Mouse (Mus musculus) heart, embryonic 11.5 days (tissue): ENCODE measurements around the gene Jph2. TPM values are rescaled to one million over a fixed set of nuclear protein-coding genes. Genes with fewer than 3 reads are reported as not detected.
A peak's percentile ranks its signal among the peaks of the same experiment; 100 is the strongest.

Experiments
- ATAC-seq: fragments of 200-750 bp; cut with Nextera tagmentation; replicated peaks from 2 replicates; pipeline ENCODE4 v1.8.0; 2017; ENCODE audit warnings: moderate library complexity; ENCODE audit not compliant: insufficient number of reproducible peaks, low FRiP score, low TSS enrichment
- H3K27ac ChIP-seq: fragments of 300-500 bp; sonication (generic); 2 replicates; pipeline ENCODE4 v1.5.1; 2014; ENCODE audit warnings: mild to moderate bottlenecking, low read depth, low read length
- H3K27me3 ChIP-seq: fragments of 300-500 bp; sonication (generic); 2 replicates; pipeline ENCODE4 v1.6.1; 2014; ENCODE audit warnings: mild to moderate bottlenecking, low read length, mixed read lengths; ENCODE audit not compliant: control insufficient read depth, insufficient read depth
- H3K36me3 ChIP-seq: fragments of 300-500 bp; sonication (generic); 2 replicates; pipeline ENCODE4 v1.6.1; 2014; ENCODE audit warnings: mild to moderate bottlenecking, low read length, moderate library complexity, mixed read lengths; ENCODE audit not compliant: control insufficient read depth, insufficient read depth
- H3K4me1 ChIP-seq: fragments of 300-500 bp; sonication (generic); 2 replicates; pipeline ENCODE4 v1.6.1; 2014; ENCODE audit warnings: low read length; ENCODE audit not compliant: control insufficient read depth, insufficient read depth
- H3K4me2 ChIP-seq: fragments of 300-500 bp; sonication (generic); 2 replicates; pipeline ENCODE4 v1.6.1; 2014; ENCODE audit warnings: mild to moderate bottlenecking, moderate library complexity
- H3K4me3 ChIP-seq: fragments of 300-500 bp; sonication (generic); 2 replicates; pipeline ENCODE4 v1.5.1; 2014; ENCODE audit warnings: low read depth, low read length
- H3K9ac ChIP-seq: fragments of 300-500 bp; sonication (generic); 2 replicates; pipeline ENCODE4 v1.6.1; 2014; ENCODE audit warnings: mild to moderate bottlenecking, low read depth, low read length, moderate library complexity
- H3K9me3 ChIP-seq: fragments of 300-500 bp; sonication (generic); replicated peaks from 2 replicates; pipeline ENCODE4 v1.6.1; 2016; ENCODE audit warnings: low read length; ENCODE audit not compliant: control insufficient read depth
- WGBS: fragments of 180-500 bp; shearing (Covaris S2); extraction: QIAGEN DNeasy Blood & Tissue Kit; methylation state at CpG from one replicate; pipeline ENCODE4 v1.1.7; 2014; ENCODE audit not compliant: insufficient replicate concordance; 5-methylcytosine and 5-hydroxymethylcytosine counted together
- polyA plus RNA-seq: library from polyadenylated mRNA; unstranded; fragments of >200 nt; fragmentation: Nextera tagmentation; extraction: Ambion mirVana; gene quantifications from 2 replicates; pipeline ENCODE4 v1.2.1, GENCODE M21; 2014

The Jph2 gene
- polyA plus RNA-seq, 1 experiment from 2014 or later: 19.5 TPM

DNA sequence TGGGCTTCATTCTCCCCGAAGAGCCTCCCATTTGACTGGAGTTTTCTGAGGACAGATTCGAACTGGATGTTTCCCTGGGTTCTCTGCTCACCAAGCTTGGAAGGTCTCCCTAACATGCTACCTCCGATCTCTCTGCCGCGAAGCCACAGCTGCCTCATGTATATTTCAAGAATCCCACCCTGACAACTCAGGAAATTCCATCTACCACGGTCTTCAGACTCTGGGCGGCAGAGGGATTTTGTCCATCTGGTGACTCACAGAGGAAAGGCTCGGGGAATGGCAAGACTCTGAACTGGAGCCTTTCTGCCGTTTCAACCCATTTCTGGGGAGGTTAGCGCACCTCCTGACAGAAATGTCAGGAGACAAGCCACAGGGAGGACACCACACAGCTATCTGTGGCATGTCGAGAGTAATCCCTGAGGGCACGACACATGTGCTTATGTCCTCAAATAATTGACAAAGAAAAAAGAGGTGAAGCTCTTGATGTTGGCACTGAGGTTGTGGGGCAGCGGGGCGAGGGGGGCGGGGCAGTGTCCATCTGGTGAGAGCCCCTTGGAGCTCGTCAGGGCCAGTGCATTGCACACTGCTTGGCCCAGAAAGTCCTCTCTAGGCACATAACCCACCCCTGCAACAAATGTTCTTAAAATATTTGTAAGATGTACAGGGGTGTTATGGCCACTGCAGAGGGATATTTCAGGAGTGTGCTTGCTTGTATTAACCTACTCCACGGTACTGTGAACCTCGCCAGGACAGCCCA lies 32.8 kb downstream of the Jph2 start:
- 41% methylated on average over 18 of the region's 18 CpGs for WGBS
- Histone ChIP-seq H3K4me3 (no peak overlapping the region), H3K4me1 (peaks cover 59% of the 10 kb centered on the region), H3K9me3 (no peaks in the 10 kb centered on the region), H3K9ac (peak overlapping the region; percentile 56), H3K36me3 (peaks cover 2% of the 10 kb centered on the region; the same call in 1 of the 2 replicates), H3K27ac (peak overlapping the region; percentile 94), H3K4me2 (peak overlapping the region; percentile 27; the same call in 1 of the 2 replicates), H3K27me3 (no peaks in the 10 kb centered on the region)
- ATAC-seq: no peak

DNA sequence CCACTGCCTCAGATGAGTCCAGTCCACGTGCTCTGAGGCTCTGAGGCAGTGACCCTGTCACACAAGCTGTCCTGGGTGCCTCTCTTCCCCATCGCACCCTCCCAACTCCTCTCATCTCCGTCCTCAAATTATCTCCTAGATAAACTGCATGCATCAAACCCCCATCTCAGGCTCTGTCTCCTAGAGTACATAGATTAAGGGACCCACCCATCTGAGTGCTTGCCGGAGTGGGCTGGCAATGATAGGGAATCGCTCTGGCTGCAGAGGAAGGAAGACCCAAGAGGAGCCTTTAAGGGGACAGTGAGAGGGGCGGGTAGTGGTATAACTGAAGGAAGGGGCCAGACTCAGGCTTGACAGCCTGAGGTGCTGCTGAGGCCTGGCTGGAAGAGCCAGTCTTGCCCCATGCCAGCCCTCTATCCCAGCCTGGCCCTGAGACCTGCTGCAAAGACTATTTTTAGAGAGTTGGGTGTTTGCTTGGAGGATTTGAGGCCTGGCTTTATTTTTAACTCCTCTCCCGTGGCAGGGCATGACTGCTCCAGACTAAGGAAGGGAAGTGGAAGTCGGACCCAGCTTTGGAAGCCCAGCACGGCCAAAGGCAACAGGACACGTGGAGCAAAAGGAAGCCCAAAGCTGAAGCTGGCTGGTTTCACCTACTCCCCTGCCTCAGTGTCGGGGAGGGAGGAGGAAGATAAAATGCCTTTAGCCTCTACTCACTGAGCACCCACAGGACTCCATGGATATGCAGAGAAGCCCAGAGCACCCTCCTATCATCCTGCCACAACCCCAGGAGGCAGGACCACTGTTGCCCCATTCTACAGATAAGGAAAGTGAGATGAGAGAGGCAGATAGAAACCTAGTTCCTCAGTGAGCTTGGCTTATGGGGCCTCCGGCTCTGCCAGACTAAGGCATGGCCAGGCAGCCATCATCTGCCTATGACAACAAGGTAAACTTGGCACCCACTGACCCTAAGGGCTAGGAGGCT lies 34.6 kb downstream of the Jph2 start:
- Histone ChIP-seq H3K4me1 (peaks cover 67% of the 10 kb centered on the region), H3K36me3 (peaks cover 2% of the 10 kb centered on the region; the same call in 1 of the 2 replicates), H3K4me3 (no peak overlapping the region), H3K9me3 (no peaks in the 10 kb centered on the region), H3K27ac (peak overlapping the region; percentile 94), H3K9ac (peak overlapping the region; percentile 62), H3K27me3 (no peaks in the 10 kb centered on the region), H3K4me2 (peak overlapping the region; percentile 51)
- peak; percentile 53; the same call in 1 of the 2 replicates for ATAC-seq
- 28% methylated on average over 12 of the region's 12 CpGs for WGBS

DNA sequence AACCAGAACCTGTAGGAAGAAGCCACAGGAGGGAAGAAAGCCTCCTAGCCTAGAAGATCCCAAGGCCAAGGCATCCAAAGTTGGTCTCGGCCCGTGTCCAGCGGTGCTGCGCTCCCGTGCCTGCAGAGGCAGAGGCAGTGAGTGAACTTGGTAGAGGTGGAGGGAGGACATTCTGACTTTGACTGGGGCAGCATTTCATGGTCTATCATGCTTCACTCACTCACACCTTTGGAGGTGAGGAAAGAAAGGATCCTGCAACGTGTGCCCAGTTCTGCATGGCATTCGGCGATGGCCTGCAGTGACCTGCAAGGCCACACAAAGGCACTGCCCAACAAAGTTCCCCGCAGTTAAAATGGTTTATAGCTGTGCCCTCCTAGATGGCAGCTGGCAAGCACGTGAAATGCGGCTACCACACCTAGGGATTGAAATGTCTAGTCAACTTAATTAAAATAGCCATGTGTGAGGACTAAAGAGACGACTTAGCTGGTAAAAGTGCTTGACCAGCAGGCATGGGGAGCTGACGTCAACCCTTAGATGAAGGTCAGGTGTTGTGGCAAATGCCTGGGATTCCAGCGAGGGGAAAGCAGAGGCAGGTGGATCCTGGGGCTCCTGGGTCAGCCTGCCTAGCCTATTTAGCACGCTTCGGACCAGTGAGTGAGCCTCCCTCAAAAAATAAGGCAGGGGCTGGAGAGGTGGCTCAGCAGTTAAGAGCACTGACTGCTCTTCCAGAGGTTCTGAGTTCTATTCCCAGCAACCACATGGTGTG lies 36.8 kb downstream of the Jph2 start:
- WGBS: 56% methylated on average over 16 of the region's 16 CpGs

DNA sequence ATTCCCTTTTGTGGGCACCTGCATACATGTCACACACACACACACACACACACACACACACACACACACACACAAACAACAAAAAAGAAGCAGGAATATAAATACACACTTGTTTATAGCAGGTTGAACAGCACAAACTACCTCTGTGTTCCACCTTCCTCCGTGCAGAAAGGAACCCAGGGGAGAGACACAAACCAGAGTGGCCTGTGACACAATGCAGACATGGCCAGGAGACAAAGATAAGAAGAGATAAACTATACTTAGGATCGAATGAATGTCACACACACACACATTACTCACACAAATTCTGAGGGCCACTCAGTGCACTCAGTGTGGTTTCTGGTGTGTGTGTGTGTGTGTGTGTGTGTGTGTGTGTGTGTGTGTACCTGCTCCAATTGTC lies 38.5 kb downstream of the Jph2 start:
- no peaks in the 10 kb centered on the region for H3K27me3 ChIP-seq
- 5% methylated on average over 2 of the region's 2 CpGs for WGBS
- H3K36me3 ChIP-seq: peaks cover 2% of the 10 kb centered on the region; the same call in 1 of the 2 replicates
- H3K9ac ChIP-seq: peak overlapping the region; percentile 34; the same call in 1 of the 2 replicates
- H3K4me3 ChIP-seq: no peak overlapping the region
- H3K4me1 ChIP-seq: peaks cover 73% of the 10 kb centered on the region
- no peaks in the 10 kb centered on the region for H3K9me3 ChIP-seq
- H3K27ac ChIP-seq: peak overlapping the region; percentile 94
- peak overlapping the region; percentile 25 for H3K4me2 ChIP-seq
- no peak for ATAC-seq

More for the DNA sequence above, 36.8 kb downstream of the Jph2 start:
- Histone ChIP-seq H3K9ac (0 out of 2 replicates have a peak overlapping the region, but pooled peaks have one; percentile 35), H3K4me2 (no peak overlapping the region), H3K4me1 (peaks cover 77% of the 10 kb centered on the region), H3K4me3 (no peak overlapping the region), H3K27me3 (no peaks in the 10 kb centered on the region), H3K9me3 (no peaks in the 10 kb centered on the region), H3K27ac (peak overlapping the region; percentile 94), H3K36me3 (peaks cover 2% of the 10 kb centered on the region; the same call in 1 of the 2 replicates)
- no peak for ATAC-seq

DNA sequence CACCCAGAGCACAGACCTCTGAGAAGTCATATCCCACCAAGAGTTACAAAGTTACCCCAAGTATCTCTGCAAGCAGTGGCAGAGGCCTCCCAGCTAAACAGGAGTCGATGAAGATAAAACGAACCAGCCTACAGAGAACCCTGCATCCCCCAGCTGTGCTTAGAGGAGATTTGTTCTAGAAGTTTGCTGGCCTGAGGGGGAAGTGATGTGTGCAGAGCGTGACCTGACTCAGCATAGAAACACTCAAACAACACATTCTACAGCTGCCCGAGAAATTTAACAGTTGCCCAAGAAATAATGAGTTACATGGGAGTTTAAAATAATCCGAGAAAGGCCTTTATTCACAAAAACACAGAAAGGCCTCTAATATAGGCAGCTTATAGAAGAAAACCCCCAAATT lies 39.1 kb downstream of the Jph2 start:
- Histone ChIP-seq H3K27ac (peak overlapping the region; percentile 94), H3K9me3 (no peaks in the 10 kb centered on the region), H3K27me3 (no peaks in the 10 kb centered on the region), H3K4me2 (no peak overlapping the region), H3K4me1 (peaks cover 73% of the 10 kb centered on the region), H3K36me3 (peaks cover 2% of the 10 kb centered on the region; the same call in 1 of the 2 replicates), H3K4me3 (no peak overlapping the region), H3K9ac (no peak overlapping the region)
- WGBS: 42% methylated on average over 5 of the region's 5 CpGs
- 0 out of 2 replicates have a peak, but pooled peaks have one; percentile 29 for ATAC-seq

DNA sequence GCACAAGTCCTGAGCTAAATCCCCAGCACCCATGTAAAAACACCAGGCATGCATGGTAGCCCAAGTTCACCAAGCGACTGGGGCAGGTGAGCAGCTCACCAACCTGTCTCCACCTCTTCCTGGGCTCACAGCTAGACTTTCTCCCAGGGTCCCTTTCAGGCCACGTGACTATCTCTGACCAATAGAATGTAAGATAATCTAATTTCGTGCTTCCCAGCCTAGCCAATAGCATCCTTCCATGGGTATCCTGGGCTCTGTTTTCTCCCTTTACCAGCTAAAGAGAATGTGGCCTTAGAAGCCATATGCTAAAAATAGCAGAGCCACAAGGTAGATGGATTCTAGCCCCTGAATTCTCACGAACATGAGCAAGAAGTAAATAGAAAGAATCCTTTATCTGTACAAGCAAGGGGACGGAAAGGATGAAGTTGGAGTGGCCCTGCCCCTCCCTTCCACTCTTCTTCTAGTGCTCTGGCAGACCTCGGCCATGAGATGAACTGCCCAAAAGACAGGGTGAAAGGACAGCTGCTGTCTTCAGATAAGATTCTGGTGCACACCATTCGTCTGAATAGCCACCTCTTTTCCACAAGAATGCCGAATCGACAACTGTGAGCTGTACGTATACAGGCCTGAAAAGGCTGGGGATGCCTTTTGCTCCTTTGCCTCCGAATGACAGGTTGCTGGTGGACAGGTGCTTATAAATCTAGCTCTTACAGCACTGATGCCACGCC lies 41.5 kb downstream of the Jph2 start:
- Histone ChIP-seq H3K27ac (peak overlapping the region; percentile 94), H3K9ac (peak overlapping the region; percentile 52), H3K36me3 (no peaks in the 10 kb centered on the region), H3K4me3 (0 out of 2 replicates have a peak overlapping the region, but pooled peaks have one; percentile 20), H3K27me3 (no peaks in the 10 kb centered on the region), H3K9me3 (no peaks in the 10 kb centered on the region), H3K4me2 (peak overlapping the region; percentile 25), H3K4me1 (peaks cover 78% of the 10 kb centered on the region)
- ATAC-seq: peak; percentile 70
- 47% methylated on average over 12 of the region's 12 CpGs for WGBS

DNA sequence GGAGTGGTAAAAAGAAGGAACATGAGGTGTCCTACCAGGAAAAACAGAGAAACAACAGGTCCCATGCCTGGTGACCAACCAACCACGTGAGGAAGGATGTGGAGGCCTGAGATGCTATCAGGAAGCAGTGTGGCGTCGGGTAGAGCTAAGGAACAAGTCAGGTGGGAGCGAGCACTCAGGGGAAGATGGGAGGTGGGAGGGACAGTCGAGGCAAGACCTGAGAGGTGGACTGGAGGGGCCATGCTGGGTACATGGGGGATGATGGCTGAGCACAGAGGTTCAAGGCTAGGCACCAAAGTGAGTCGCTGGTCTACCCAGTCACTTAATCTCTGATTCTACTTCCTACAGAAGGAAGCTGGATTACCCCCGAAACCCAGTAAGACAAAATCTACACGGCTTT lies 42.1 kb downstream of the Jph2 start:
- Histone ChIP-seq H3K27ac (peak overlapping the region; percentile 94), H3K9ac (no peak overlapping the region), H3K27me3 (no peaks in the 10 kb centered on the region), H3K4me2 (peak overlapping the region; percentile 12; the same call in 1 of the 2 replicates), H3K4me3 (no peak overlapping the region), H3K9me3 (no peaks in the 10 kb centered on the region), H3K4me1 (peaks cover 72% of the 10 kb centered on the region), H3K36me3 (no peaks in the 10 kb centered on the region)
- WGBS: 66% methylated on average over 8 of the region's 8 CpGs
- no peak for ATAC-seq
